Mouse (Mus musculus) erythroblast, embryonic 14.5 days (primary cell): ENCODE data around the gene Sh3rf1.

ENCODE experiments used
- GATA1 ChIP-seq: IDR thresholded peaks from 2 replicates; pipeline ENCODE4 v1.6.1; 2012; ENCODE audit warnings: low read length, inconsistent platforms, mixed read lengths
- TAL1 ChIP-seq: IDR thresholded peaks from 3 replicates; pipeline ENCODE4 v1.6.1; 2012; ENCODE audit warnings: low read length, inconsistent platforms, mixed read lengths

GRCm38 (mm10) chr8:61217426-61217825 lies 6.2 kb upstream of the Sh3rf1 start:
- TF ChIP-seq GATA1 (no peak), TAL1 (no peak)
